Mouse (Mus musculus) embryonic fibroblast, embryonic 13.5 days (primary cell): ENCODE data around the gene Khnyn. TPM values are rescaled to one million over a fixed set of nuclear protein-coding genes. Genes with fewer than 3 reads are reported as not detected.
A peak's percentile ranks its signal among the peaks of the same experiment; 100 is the strongest.

Source experiments
- H3K27ac ChIP-seq: 2 replicates; pipeline ENCODE4 v1.5.1; 2012; ENCODE audit warnings: low read length, control low read depth, inconsistent platforms; ENCODE audit not compliant: insufficient read depth
- H3K4me1 ChIP-seq: 2 replicates; pipeline ENCODE4 v1.6.1; 2011; ENCODE audit warnings: low read length; ENCODE audit not compliant: control insufficient read depth, insufficient read depth
- H3K4me3 ChIP-seq: 2 replicates; pipeline ENCODE4 v1.5.1; 2011; ENCODE audit warnings: mild to moderate bottlenecking, control low read depth, low read length; ENCODE audit not compliant: insufficient read depth
- CTCF ChIP-seq: IDR thresholded peaks from 2 replicates; pipeline ENCODE4 v1.5.1; 2011; ENCODE audit warnings: mild to moderate bottlenecking, control low read depth, low read length, moderate library complexity, borderline replicate concordance; ENCODE audit not compliant: insufficient read depth
- POLR2A ChIP-seq: IDR thresholded peaks from 2 replicates; pipeline ENCODE4 v1.6.1; 2011; ENCODE audit warnings: low read depth, mild to moderate bottlenecking, control low read depth, low read length, moderate library complexity
- polyA plus RNA-seq: library from polyadenylated mRNA; stranded (reverse); fragments of >200 nt; gene quantifications from 2 replicates; pipeline ENCODE4 v1.2.4, GENCODE M21; 2011; ENCODE audit warnings: low read depth; ENCODE audit not compliant: missing spikeins, insufficient read length

Khnyn gene
- polyA plus RNA-seq, 1 experiment: 17.5 TPM

DNA sequence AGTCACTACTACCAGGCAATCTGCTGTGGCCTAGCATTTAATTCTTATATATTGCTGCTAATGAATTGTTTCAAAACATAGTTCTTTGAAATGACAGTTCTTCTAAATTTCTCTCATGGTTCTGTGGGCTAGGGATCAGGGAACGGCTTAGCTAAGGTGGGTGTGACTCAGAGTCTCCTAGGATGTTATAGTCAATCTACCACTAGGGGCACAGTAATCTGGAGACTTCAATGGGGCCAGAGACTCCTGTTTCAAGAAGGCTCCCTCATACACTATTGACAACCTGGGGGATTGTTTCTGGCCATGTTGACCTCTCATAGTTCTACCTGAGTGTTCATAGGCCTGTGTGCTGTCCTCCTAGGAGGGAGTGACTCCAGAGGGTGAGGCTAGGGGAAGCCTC lies 20.8 kb downstream of the Khnyn start:
- H3K27ac ChIP-seq: no peak overlapping the region
- TF ChIP-seq POLR2A (no peak), CTCF (no peak)
- no peaks in the 10 kb centered on the region for H3K4me1 ChIP-seq
- H3K4me3 ChIP-seq: no peak overlapping the region

GRCm38 (mm10) chr14:55913406-55913805 lies 28.7 kb downstream of the Khnyn start:
- Histone ChIP-seq H3K27ac (no peak overlapping the region), H3K4me1 (no peaks in the 10 kb centered on the region), H3K4me3 (no peak overlapping the region)
- no peak for TF ChIP-seq CTCF
- no peak for TF ChIP-seq POLR2A

DNA sequence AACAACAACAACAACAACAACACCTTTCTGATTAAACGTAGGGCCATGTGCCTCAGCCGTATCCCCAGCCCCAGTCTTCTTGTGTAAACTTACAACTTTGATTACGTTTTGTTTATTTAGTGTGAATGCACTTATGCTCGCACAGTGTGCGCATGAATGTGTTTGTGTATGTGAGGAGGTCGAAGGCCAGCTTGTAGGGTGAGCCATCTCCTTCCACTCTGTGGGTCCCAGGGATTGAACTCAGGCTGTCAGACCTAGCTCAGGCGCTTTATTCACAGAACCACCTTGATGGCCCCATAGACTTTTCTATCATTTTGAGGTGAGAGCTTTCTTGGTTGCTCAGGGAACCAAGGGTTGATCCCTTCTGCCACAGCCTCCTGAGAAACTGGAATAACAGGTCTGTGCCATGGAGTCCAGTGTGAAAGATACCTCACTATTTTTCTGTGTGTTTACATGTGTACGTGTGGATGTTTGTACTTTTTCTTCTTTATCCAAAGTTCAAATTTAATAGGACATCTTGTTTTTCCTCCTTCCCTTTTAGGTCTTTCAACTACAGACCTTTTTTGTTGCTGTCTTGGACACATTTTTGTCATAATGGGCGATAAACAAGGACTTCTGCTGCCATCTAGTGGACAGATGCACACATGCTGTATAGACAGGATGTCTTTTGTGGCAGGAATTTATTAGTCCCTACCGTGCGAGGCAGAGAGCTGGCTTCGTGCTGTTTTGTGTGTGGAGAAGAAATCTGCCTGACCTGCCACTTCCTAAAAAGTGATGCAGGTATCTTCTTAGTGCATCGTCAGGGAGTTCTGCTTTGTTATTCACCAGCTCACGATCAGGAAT lies 33.7 kb downstream of the Khnyn start:
- TF ChIP-seq POLR2A: no peak
- TF ChIP-seq CTCF: 0 out of 2 replicates have a peak, but pooled peaks have one; percentile 5
- no peak overlapping the region for H3K4me3 ChIP-seq
- H3K27ac ChIP-seq: no peak overlapping the region
- H3K4me1 ChIP-seq: peaks cover 2% of the 10 kb centered on the region; the same call in 1 of the 2 replicates

DNA sequence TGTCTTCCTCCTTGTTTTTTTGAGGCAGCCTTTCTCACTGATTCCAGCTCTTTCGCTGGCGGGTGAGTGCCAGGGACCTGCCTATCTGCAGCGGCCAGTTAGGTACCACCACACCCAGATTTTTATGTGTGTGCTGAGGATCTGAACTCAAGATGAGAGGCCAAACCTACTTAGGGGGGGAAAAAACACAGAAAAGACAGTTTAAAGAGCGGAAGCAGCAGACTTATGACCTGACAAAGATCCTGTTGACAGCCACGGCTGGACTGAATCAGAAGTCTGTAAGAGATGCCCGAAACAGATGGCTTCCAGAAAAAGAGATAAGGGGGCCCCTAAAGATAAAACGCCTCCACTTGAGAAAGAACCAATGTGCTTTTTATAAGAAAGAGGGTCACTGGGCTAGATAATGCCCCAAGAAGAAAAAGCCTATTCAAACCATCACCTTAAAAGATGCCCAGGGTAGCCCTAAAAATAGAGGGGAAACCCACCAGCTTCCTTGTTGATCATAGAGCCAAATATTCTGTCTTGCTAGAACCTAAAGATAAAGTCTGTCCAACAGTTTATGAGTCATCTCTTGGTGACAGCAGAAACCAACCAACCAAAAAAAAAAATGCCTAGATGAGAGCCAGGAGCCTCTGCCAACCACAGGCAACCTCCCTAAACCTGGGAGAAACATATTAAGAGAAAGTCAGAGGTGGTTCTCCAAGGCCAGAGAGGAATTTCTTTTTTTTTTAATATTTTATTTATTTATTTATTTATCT lies 37.9 kb downstream of the Khnyn start:
- TF ChIP-seq CTCF (no peak), POLR2A (no peak)
- no peak overlapping the region for H3K4me3 ChIP-seq
- H3K4me1 ChIP-seq: peaks cover 2% of the 10 kb centered on the region; the same call in 1 of the 2 replicates
- no peak overlapping the region for H3K27ac ChIP-seq

- TF ChIP-seq POLR2A (no peak), CTCF (no peak)
- no peaks in the 10 kb centered on the region for H3K4me1 ChIP-seq
- H3K27ac ChIP-seq: no peak overlapping the region
- no peak overlapping the region for H3K4me3 ChIP-seq
Measured at GRCm38 (mm10) chr14:55926847-55927246, 42.1 kb downstream of the Khnyn start.

- H3K4me3 ChIP-seq: no peak overlapping the region
- no peak overlapping the region for H3K27ac ChIP-seq
- TF ChIP-seq CTCF (no peak), POLR2A (no peak)
- no peaks in the 10 kb centered on the region for H3K4me1 ChIP-seq
Measured at GRCm38 (mm10) chr14:55929263-55929997, 44.7 kb downstream of the Khnyn start.

DNA sequence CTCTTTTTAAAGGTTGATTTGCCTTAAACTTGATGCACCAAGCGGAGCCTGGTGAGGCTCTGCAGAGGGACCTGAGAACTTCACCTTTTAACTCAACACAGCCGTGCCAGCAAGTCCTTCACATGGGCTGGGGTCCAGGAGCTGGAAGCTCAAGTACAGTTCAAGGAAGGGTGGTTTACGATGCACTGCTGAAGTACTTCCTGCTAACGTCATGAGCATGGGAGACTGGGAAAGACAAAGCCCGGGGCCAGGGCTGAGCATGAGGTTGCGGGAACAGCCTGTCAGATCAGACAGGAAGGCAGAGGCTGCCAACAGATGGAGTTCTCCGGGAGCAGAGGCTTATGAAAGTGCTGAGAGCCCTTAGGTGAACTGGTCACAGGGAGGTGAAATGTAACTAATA lies 48.8 kb downstream of the Khnyn start:
- TF ChIP-seq CTCF (no peak), POLR2A (no peak)
- Histone ChIP-seq H3K4me1 (no peaks in the 10 kb centered on the region), H3K4me3 (no peak overlapping the region), H3K27ac (no peak overlapping the region)

GRCm38 (mm10) chr14:55940070-55940800 lies 55.5 kb downstream of the Khnyn start:
- TF ChIP-seq POLR2A (no peak), CTCF (no peak)
- Histone ChIP-seq H3K4me3 (no peak overlapping the region), H3K4me1 (0 out of 2 replicates have a peak, but pooled peaks cover 1% of the 10 kb centered on the region), H3K27ac (no peak overlapping the region)

DNA sequence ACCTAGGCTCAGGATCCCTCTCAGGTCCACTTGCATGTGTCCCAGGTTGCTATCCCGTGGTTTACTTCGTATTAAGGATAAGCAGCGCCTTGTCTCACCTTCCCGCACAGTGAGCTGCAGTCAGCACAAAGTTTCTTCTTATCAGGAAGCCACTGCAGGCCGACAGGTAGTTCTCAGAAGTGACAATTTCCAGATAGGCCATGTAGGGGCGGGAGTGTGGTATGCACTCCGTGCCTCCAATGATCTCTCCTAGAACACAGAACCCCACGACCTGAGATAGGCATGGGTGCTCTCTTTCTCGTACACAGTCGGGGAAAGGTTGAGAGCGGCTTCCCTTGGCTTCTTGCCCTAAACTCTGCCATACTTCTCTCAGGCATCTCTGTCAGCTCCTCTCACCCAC lies 58.9 kb downstream of the Khnyn start:
- TF ChIP-seq POLR2A (no peak), CTCF (no peak)
- Histone ChIP-seq H3K27ac (no peak overlapping the region), H3K4me1 (peaks cover 13% of the 10 kb centered on the region), H3K4me3 (no peak overlapping the region)
